23 mouse cellular contexts compared by ENCODE assay signal in genomic region chr10:75418747-75419146, GRCm38 (mm10). TPM values are rescaled to one million over a fixed set of nuclear protein-coding genes. Genes with fewer than 3 reads are reported as not detected.
DNase-seq lines count a peak whose midpoint lies in the region; ATAC-seq and TF ChIP-seq lines count a peak whose summit lies in the region.
"Had no signal": no experiment of that assay in that cellular context is flagged by ENCODE, and none has a peak within 500 bp of the region (broad histone marks: within the 10 kb centered on the region; RNA-seq: fewer than 3 reads in every experiment).

No protein-coding gene starts in this region.

- no peak for ATAC-seq in liver, postnatal 0 days
- no peak for ATAC-seq in midbrain, embryonic 11.5 days (ENCODE audit: low FRiP score)
- ATAC-seq in midbrain, postnatal 0 days (ENCODE audit: low FRiP score), result no peak
- ATAC-seq: activated CD4-positive, CD25-positive, alpha-beta regulatory T cell, adult 4 months; CD4-positive, CD25-positive, alpha-beta regulatory T cell, adult 4 months; Patski had no signal

- no peaks in the 10 kb centered on the region; the same call in none of the 2 replicates for H3K4me1 ChIP-seq in liver, adult 2 months (ENCODE audit: control insufficient read depth, insufficient read depth, low read length)
- no peaks in the 10 kb centered on the region for H3K4me1 ChIP-seq in liver, postnatal 0 days (ENCODE audit: insufficient read depth)
- no peaks in the 10 kb centered on the region for H3K4me1 ChIP-seq in midbrain, embryonic 11.5 days (ENCODE audit: control insufficient read depth, insufficient read depth, low read length)
- no peaks in the 10 kb centered on the region for H3K4me1 ChIP-seq in midbrain, postnatal 0 days (ENCODE audit: insufficient read depth, low read length)

- no peak for TF ChIP-seq EP300 in liver, postnatal 0 days (IDR thresholded peaks at IDR 0.05; ENCODE audit: low read depth)

- peaks cover 62% of the 10 kb centered on the region for H3K36me3 ChIP-seq in liver, adult 2 months (ENCODE audit: control insufficient read depth, insufficient read depth, low read length)
- 0 out of 2 replicates have a peak, but pooled peaks cover 4% of the 10 kb centered on the region for H3K36me3 ChIP-seq in liver, postnatal 0 days (replicated peaks; ENCODE audit: insufficient read depth, low read length)
- no peaks in the 10 kb centered on the region for H3K36me3 ChIP-seq in midbrain, embryonic 11.5 days (ENCODE audit: control insufficient read depth, insufficient read depth, low read length)
- H3K36me3 ChIP-seq in midbrain, postnatal 0 days (ENCODE audit: insufficient read depth, low read length), result no peaks in the 10 kb centered on the region
- H3K36me3 ChIP-seq: G1E had no signal

- H3K27me3 ChIP-seq in liver, adult 2 months (ENCODE audit: control insufficient read depth, insufficient read depth, low read length), result no peaks in the 10 kb centered on the region
- no peaks in the 10 kb centered on the region for H3K27me3 ChIP-seq in liver, postnatal 0 days (ENCODE audit: insufficient read depth, low read length)
- no peaks in the 10 kb centered on the region for H3K27me3 ChIP-seq in midbrain, embryonic 11.5 days (ENCODE audit: control insufficient read depth, insufficient read depth, low read length)
- H3K27me3 ChIP-seq in midbrain, postnatal 0 days (ENCODE audit: insufficient read depth, low read length), result no peaks in the 10 kb centered on the region
- H3K27me3 ChIP-seq: CH12.LX, Patski had no signal

- no peak overlapping the region for H3K4me2 ChIP-seq in liver, postnatal 0 days (ENCODE audit: low read depth, low read length)
- no peak overlapping the region for H3K4me2 ChIP-seq in midbrain, embryonic 11.5 days
- no peak overlapping the region for H3K4me2 ChIP-seq in midbrain, postnatal 0 days (ENCODE audit: low read depth, low read length, poor library complexity, severe bottlenecking)

- peaks cover 9% of the 10 kb centered on the region; the same call in 1 of the 2 replicates for H3K79me2 ChIP-seq in liver, adult 2 months (ENCODE audit: control insufficient read depth, insufficient read depth, low read length)

- no peaks in the 10 kb centered on the region for H3K9me3 ChIP-seq in liver, postnatal 0 days (ENCODE audit: low read length)
- H3K9me3 ChIP-seq in midbrain, embryonic 11.5 days (ENCODE audit: control insufficient read depth, low read length), result no peaks in the 10 kb centered on the region
- no peaks in the 10 kb centered on the region for H3K9me3 ChIP-seq in midbrain, postnatal 0 days (ENCODE audit: low read length)
- H3K9me3 ChIP-seq: G1E had no signal

- no peak for TF ChIP-seq POLR2A in liver, adult 2 months (IDR thresholded peaks at IDR 0.05; ENCODE audit: extremely low read depth, insufficient read depth, low read length)

- peak; percentile 0 for DNase-seq in liver, adult 2 months (ENCODE audit: extremely low read depth, low read depth, low spot score)
- DNase-seq in liver, postnatal 0 days, result no peak
- DNase-seq in midbrain, embryonic 11.5 days (ENCODE audit: low spot score, missing footprints), result peak; percentile 53
- no peak for DNase-seq in midbrain, postnatal 0 days (ENCODE audit: low spot score)
- DNase-seq in ZHBTc4 (ENCODE audit: low read depth, low spot score), result peak; percentile 22
- DNase-seq in left cerebral cortex, adult 11 months (ENCODE audit: low spot score), result no peak
- DNase-seq: adrenal gland, adult 2 months; adrenal gland, adult 8-10 months; adrenal gland, postnatal 10 days; adrenal gland, postnatal 14 days; adrenal gland, postnatal 25 days; adrenal gland, postnatal 36 days; B cell, adult 2 months; cerebellum, adult 11 months; cerebellum, adult 11-12 months; cerebellum, adult 18-20 months; cerebellum, adult 2 months had no signal

- no peak overlapping the region for H3K9ac ChIP-seq in liver, adult 2 months (ENCODE audit: low read depth, low read length)
- H3K9ac ChIP-seq in liver, postnatal 0 days (replicated peaks), result no peak overlapping the region
- no peak overlapping the region for H3K9ac ChIP-seq in midbrain, embryonic 11.5 days (ENCODE audit: low read length)
- H3K9ac ChIP-seq in midbrain, postnatal 0 days (replicated peaks; ENCODE audit: low read length, poor library complexity, severe bottlenecking), result no peak overlapping the region

- no peak overlapping the region for H3K27ac ChIP-seq in liver, adult 2 months (replicated peaks; ENCODE audit: insufficient read depth, low read depth, low read length)
- no peak overlapping the region for H3K27ac ChIP-seq in liver, postnatal 0 days (ENCODE audit: low read depth)
- H3K27ac ChIP-seq in midbrain, embryonic 11.5 days (ENCODE audit: low read depth, low read length), result no peak overlapping the region
- no peak overlapping the region for H3K27ac ChIP-seq in midbrain, postnatal 0 days (ENCODE audit: low read depth, low read length)

- TF ChIP-seq CTCF in liver, adult 2 months (IDR thresholded peaks at IDR 0.05; ENCODE audit: low read depth, low read length), result no peak
- TF ChIP-seq CTCF in liver, postnatal 0 days (IDR thresholded peaks at IDR 0.05; ENCODE audit: low read depth), result no peak
- no peak for TF ChIP-seq CTCF in midbrain, postnatal 0 days (IDR thresholded peaks at IDR 0.05)

- H3K4me3 ChIP-seq in liver, adult 2 months (ENCODE audit: insufficient read depth, low read depth, low read length), result no peak overlapping the region
- H3K4me3 ChIP-seq in liver, postnatal 0 days (ENCODE audit: low read depth, low read length), result no peak overlapping the region
- H3K4me3 ChIP-seq in midbrain, embryonic 11.5 days (ENCODE audit: low read depth, low read length), result no peak overlapping the region
- H3K4me3 ChIP-seq in midbrain, postnatal 0 days (ENCODE audit: low read depth, low read length), result no peak overlapping the region

- 69% methylated on average over 4 of the region's 4 CpGs for WGBS in liver, adult 2 months
- WGBS in liver, postnatal 0 days (ENCODE audit: insufficient replicate concordance), result 66% methylated on average over 4 of the region's 4 CpGs
- WGBS in midbrain, embryonic 11.5 days, result 71% methylated on average over 4 of the region's 4 CpGs
- WGBS in midbrain, postnatal 0 days, result 69% methylated on average over 4 of the region's 4 CpGs

RNA-seq across cellular contexts. Expression of gene Upb1, which starts 17.8 kb away (rescaled TPM):
- 220 and 232 TPM in 2 replicates for total RNA-seq in liver, adult 2 months (2014; rRNA removed)
- 120 and 125 TPM in 2 replicates for polyA plus RNA-seq in liver, adult 2 months (2012; rRNA removed)
- polyA plus RNA-seq in liver, postnatal 0 days (2015; fragmentation: Nextera tagmentation; extraction: Ambion mirVana), result 84.2 and 103 TPM in 2 replicates
- polyA plus RNA-seq in midbrain, embryonic 11.5 days (2014; fragmentation: Nextera tagmentation; extraction: Ambion mirVana), result not detected in 2 replicates
- total RNA-seq in midbrain, postnatal 0 days (2014; rRNA removed), result 0.52 TPM in 1 of 2 replicates, not detected in the other
- 0.44 and 0.72 TPM in 2 replicates for polyA plus RNA-seq in midbrain, postnatal 0 days (2015; fragmentation: Nextera tagmentation; extraction: Ambion mirVana)
- total RNA-seq: MEL had no signal
- polyA plus RNA-seq: G1E, Patski had no signal

Comparison
In these comparisons a context has a peak if more than half of its experiments do, and no peak if none do; other contexts are left out.
1. DNase-seq: peak in liver, adult 2 months (single experiment), midbrain, embryonic 11.5 days (single experiment) and ZHBTc4 (single experiment); none in liver, postnatal 0 days (single experiment), midbrain, postnatal 0 days (single experiment) and left cerebral cortex, adult 11 months (single experiment).
2. RNA of gene Upb1, which starts 17.8 kb away (polyA plus RNA-seq): 120 to 125 TPM in liver, adult 2 months and 84.2 to 103 TPM in liver, postnatal 0 days; 0.44 to 0.72 TPM in midbrain, postnatal 0 days and not detected in midbrain, embryonic 11.5 days; every median in the first group is over 10 times any median in the second.